Mouse (Mus musculus) thymus, adult 2 months (tissue): ENCODE data around the gene Gpsm3.

Experiments used
- CTCF ChIP-seq: fragments of 200-500 bp; IDR thresholded peaks from 2 replicates; pipeline ENCODE4 v1.5.1; 2012; ENCODE audit warnings: mild to moderate bottlenecking, control low read depth, low read length, moderate library complexity, borderline replicate concordance; ENCODE audit not compliant: control insufficient read depth, poor library complexity, insufficient read depth; ENCODE audit errors: extremely low read depth
- POLR2A ChIP-seq: fragments of 200-500 bp; IDR thresholded peaks from 2 replicates; pipeline ENCODE4 v1.6.1; 2012; ENCODE audit warnings: mild to moderate bottlenecking, low read length, control low read depth, moderate library complexity; ENCODE audit not compliant: control insufficient read depth, poor library complexity, insufficient read depth; ENCODE audit errors: extremely low read depth

GRCm38 (mm10) chr17:34588767-34589166, 839 bp upstream of the Gpsm3 start:
- TF ChIP-seq POLR2A (no peak), CTCF (no peak)
